Mouse (Mus musculus): Measurements from ENCODE around the gene Nasp. TPM values are rescaled to one million over a fixed set of nuclear protein-coding genes. Genes with fewer than 3 reads are reported as not detected.
A peak's percentile ranks its signal among the peaks of the same experiment; 100 is the strongest.

The Nasp gene
- total and polyA plus RNA-seq, 2 experiments from 2014 or later = 29.9 to 32.2 TPM

- TF ChIP-seq CTCF (IDR thresholded peaks at IDR 0.05; ENCODE audit: low read depth) (no peak), EP300 (IDR thresholded peaks at IDR 0.05; ENCODE audit: low read depth) (no peak)
- no peaks in the 10 kb centered on the region for H3K27me3 ChIP-seq (ENCODE audit: control insufficient read depth, insufficient read depth, low read length)
- DNase-seq (ENCODE audit: low spot score) = no peak
- H3K36me3 ChIP-seq (replicated peaks; ENCODE audit: control insufficient read depth, insufficient read depth, low read length) = peaks cover 56% of the 10 kb centered on the region
- no peak overlapping the region for H3K9ac ChIP-seq (replicated peaks; ENCODE audit: low read depth, low read length)
- 95% methylated on average over 1 of the region's 1 CpGs for WGBS
- ATAC-seq (ENCODE audit: insufficient read depth, low read depth) = no peak
- no peaks in the 10 kb centered on the region for H3K4me1 ChIP-seq (ENCODE audit: control insufficient read depth, insufficient read depth)
- H3K27ac ChIP-seq (ENCODE audit: low read depth) = no peak overlapping the region
- H3K4me3 ChIP-seq (ENCODE audit: low read depth, low read length) = no peak overlapping the region
- no peak overlapping the region for H3K4me2 ChIP-seq (ENCODE audit: low read depth, low read length)
- no peaks in the 10 kb centered on the region for H3K9me3 ChIP-seq (replicated peaks; ENCODE audit: control insufficient read depth, low read length)
Observed at GRCm38 (mm10) chr4:116635197-116635596, 7.5 kb upstream of the Nasp start.

- ATAC-seq (ENCODE audit: insufficient read depth, low read depth) (peak; percentile 93), DNase-seq (ENCODE audit: low spot score) (peak; percentile 88)
- Histone ChIP-seq H3K9me3 (replicated peaks; ENCODE audit: control insufficient read depth, low read length) (no peaks in the 10 kb centered on the region), H3K36me3 (replicated peaks; ENCODE audit: control insufficient read depth, insufficient read depth, low read length) (no peaks in the 10 kb centered on the region), H3K4me3 (ENCODE audit: low read depth, low read length) (peak overlapping the region; percentile 97), H3K4me1 (ENCODE audit: control insufficient read depth, insufficient read depth) (peaks cover 5% of the 10 kb centered on the region; the same call in 1 of the 2 replicates), H3K27me3 (ENCODE audit: control insufficient read depth, insufficient read depth, low read length) (no peaks in the 10 kb centered on the region), H3K9ac (replicated peaks; ENCODE audit: low read depth, low read length) (peak overlapping the region; percentile 79), H3K27ac (ENCODE audit: low read depth) (peak overlapping the region; percentile 95), H3K4me2 (ENCODE audit: low read depth, low read length) (peak overlapping the region; percentile 93)
- WGBS = 0% methylated on average over 13 of the region's 13 CpGs
- no peak for TF ChIP-seq EP300 (IDR thresholded peaks at IDR 0.05; ENCODE audit: low read depth)
- TF ChIP-seq CTCF (IDR thresholded peaks at IDR 0.05; ENCODE audit: low read depth) = no peak
Observed at GRCm38 (mm10) chr4:116627359-116627716, 403 bp downstream of the Nasp start.

- ATAC-seq (ENCODE audit: insufficient read depth, low read depth) (peak; percentile 83), DNase-seq (ENCODE audit: low spot score) (peak; percentile 92)
- Histone ChIP-seq H3K4me2 (ENCODE audit: low read depth, low read length) (peak overlapping the region; percentile 93), H3K36me3 (replicated peaks; ENCODE audit: control insufficient read depth, insufficient read depth, low read length) (peaks cover 2% of the 10 kb centered on the region), H3K9ac (replicated peaks; ENCODE audit: low read depth, low read length) (peak overlapping the region; percentile 79), H3K4me1 (ENCODE audit: control insufficient read depth, insufficient read depth) (peaks cover 5% of the 10 kb centered on the region; the same call in 1 of the 2 replicates), H3K27me3 (ENCODE audit: control insufficient read depth, insufficient read depth, low read length) (no peaks in the 10 kb centered on the region), H3K27ac (ENCODE audit: low read depth) (peak overlapping the region; percentile 95), H3K9me3 (replicated peaks; ENCODE audit: control insufficient read depth, low read length) (no peaks in the 10 kb centered on the region), H3K4me3 (ENCODE audit: low read depth, low read length) (peak overlapping the region; percentile 97)
- WGBS = under 1% methylated on average over 39 of the region's 53 CpGs
- TF ChIP-seq EP300 (IDR thresholded peaks at IDR 0.05; ENCODE audit: low read depth) (no peak), CTCF (IDR thresholded peaks at IDR 0.05; ENCODE audit: low read depth) (no peak)
Observed at GRCm38 (mm10) chr4:116626658-116627358, 933 bp downstream of the Nasp start.

DNA sequence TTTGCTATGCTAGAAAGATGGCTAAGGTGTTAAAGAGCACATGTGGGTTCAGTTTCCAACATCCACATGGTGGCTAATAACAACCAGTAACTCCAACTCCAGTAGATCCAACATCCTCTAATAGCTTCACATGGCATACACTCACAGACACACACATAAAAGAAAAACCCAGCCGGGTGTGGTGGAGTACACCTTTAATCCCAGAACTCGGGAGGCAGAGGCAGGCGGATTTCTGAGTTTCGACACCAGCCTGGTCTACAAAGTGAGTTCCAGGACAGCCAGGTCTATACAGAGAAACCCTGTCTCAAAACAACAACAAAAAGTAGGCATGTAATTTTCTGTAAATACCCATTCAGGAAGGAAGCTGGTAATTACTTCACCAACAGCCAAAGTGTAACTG lies 2.9 kb downstream of the Nasp start:
- WGBS = 91% methylated on average over 4 of the region's 4 CpGs
- peaks cover 5% of the 10 kb centered on the region; the same call in 1 of the 2 replicates for H3K4me1 ChIP-seq (ENCODE audit: control insufficient read depth, insufficient read depth)
- peaks cover 16% of the 10 kb centered on the region for H3K36me3 ChIP-seq (replicated peaks; ENCODE audit: control insufficient read depth, insufficient read depth, low read length)
- ATAC-seq (ENCODE audit: insufficient read depth, low read depth) (no peak), DNase-seq (ENCODE audit: low spot score) (no peak)
- no peak overlapping the region for H3K27ac ChIP-seq (ENCODE audit: low read depth)
- TF ChIP-seq EP300 (IDR thresholded peaks at IDR 0.05; ENCODE audit: low read depth) = no peak
- no peak overlapping the region for H3K9ac ChIP-seq (replicated peaks; ENCODE audit: low read depth, low read length)
- no peaks in the 10 kb centered on the region for H3K9me3 ChIP-seq (replicated peaks; ENCODE audit: control insufficient read depth, low read length)
- no peak overlapping the region for H3K4me2 ChIP-seq (ENCODE audit: low read depth, low read length)
- no peaks in the 10 kb centered on the region for H3K27me3 ChIP-seq (ENCODE audit: control insufficient read depth, insufficient read depth, low read length)
- no peak overlapping the region for H3K4me3 ChIP-seq (ENCODE audit: low read depth, low read length)

DNA sequence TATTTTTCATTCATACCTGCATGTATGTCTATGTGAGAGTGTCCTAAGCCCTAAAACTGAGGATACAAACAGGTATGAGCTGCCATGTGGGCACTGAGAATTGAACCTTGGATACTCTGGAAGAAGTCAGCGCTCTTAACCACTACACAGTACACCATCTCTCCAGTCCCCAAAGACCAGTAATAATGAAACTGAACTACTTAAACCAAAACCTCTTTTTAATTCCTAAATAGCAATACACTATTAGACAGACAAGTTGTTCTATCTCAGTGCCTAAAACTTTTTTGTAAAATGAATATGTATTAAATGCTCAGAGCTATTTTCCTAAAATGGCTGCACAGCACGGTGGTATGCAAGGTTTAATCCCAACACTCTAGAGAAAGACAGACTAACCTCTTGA lies 12.5 kb downstream of the Nasp start:
- H3K4me1 ChIP-seq (ENCODE audit: control insufficient read depth, insufficient read depth) = no peaks in the 10 kb centered on the region
- H3K27me3 ChIP-seq (ENCODE audit: control insufficient read depth, insufficient read depth, low read length) = no peaks in the 10 kb centered on the region
- peaks cover 49% of the 10 kb centered on the region for H3K36me3 ChIP-seq (replicated peaks; ENCODE audit: control insufficient read depth, insufficient read depth, low read length)
- no peak overlapping the region for H3K4me2 ChIP-seq (ENCODE audit: low read depth, low read length)
- TF ChIP-seq CTCF (IDR thresholded peaks at IDR 0.05; ENCODE audit: low read depth) (no peak), EP300 (IDR thresholded peaks at IDR 0.05; ENCODE audit: low read depth) (no peak)
- H3K9ac ChIP-seq (replicated peaks; ENCODE audit: low read depth, low read length) = no peak overlapping the region
- H3K27ac ChIP-seq (ENCODE audit: low read depth) = no peak overlapping the region
- H3K4me3 ChIP-seq (ENCODE audit: low read depth, low read length) = no peak overlapping the region
- no peak for ATAC-seq (ENCODE audit: insufficient read depth, low read depth)
- H3K9me3 ChIP-seq (replicated peaks; ENCODE audit: control insufficient read depth, low read length) = no peaks in the 10 kb centered on the region
- DNase-seq (ENCODE audit: low spot score) = no peak
- WGBS = 99% methylated on average over 2 of the region's 2 CpGs

- WGBS = 90% methylated on average over 2 of the region's 2 CpGs
- DNase-seq (ENCODE audit: low spot score) (no peak), ATAC-seq (ENCODE audit: insufficient read depth, low read depth) (no peak)
- H3K4me1 ChIP-seq (ENCODE audit: control insufficient read depth, insufficient read depth) = no peaks in the 10 kb centered on the region
- peaks cover 56% of the 10 kb centered on the region for H3K36me3 ChIP-seq (replicated peaks; ENCODE audit: control insufficient read depth, insufficient read depth, low read length)
- TF ChIP-seq EP300 (IDR thresholded peaks at IDR 0.05; ENCODE audit: low read depth) (no peak), CTCF (IDR thresholded peaks at IDR 0.05; ENCODE audit: low read depth) (no peak)
- H3K4me3 ChIP-seq (ENCODE audit: low read depth, low read length) = no peak overlapping the region
- no peaks in the 10 kb centered on the region for H3K9me3 ChIP-seq (replicated peaks; ENCODE audit: control insufficient read depth, low read length)
- no peak overlapping the region for H3K9ac ChIP-seq (replicated peaks; ENCODE audit: low read depth, low read length)
- no peaks in the 10 kb centered on the region for H3K27me3 ChIP-seq (ENCODE audit: control insufficient read depth, insufficient read depth, low read length)
- no peak overlapping the region for H3K4me2 ChIP-seq (ENCODE audit: low read depth, low read length)
- no peak overlapping the region for H3K27ac ChIP-seq (ENCODE audit: low read depth)
Observed at GRCm38 (mm10) chr4:116612621-116613020, 15.1 kb downstream of the Nasp start.
